Mouse (Mus musculus) brain, adult 2 months (tissue): Measurements from ENCODE around the gene Lrrc74a.

Experiments
- DNase-seq: peaks from one replicate; pipeline ENCODE4 v3.0.0; 2011; ENCODE audit warnings: low read depth, low spot score

Lrrc74a gene

DNA sequence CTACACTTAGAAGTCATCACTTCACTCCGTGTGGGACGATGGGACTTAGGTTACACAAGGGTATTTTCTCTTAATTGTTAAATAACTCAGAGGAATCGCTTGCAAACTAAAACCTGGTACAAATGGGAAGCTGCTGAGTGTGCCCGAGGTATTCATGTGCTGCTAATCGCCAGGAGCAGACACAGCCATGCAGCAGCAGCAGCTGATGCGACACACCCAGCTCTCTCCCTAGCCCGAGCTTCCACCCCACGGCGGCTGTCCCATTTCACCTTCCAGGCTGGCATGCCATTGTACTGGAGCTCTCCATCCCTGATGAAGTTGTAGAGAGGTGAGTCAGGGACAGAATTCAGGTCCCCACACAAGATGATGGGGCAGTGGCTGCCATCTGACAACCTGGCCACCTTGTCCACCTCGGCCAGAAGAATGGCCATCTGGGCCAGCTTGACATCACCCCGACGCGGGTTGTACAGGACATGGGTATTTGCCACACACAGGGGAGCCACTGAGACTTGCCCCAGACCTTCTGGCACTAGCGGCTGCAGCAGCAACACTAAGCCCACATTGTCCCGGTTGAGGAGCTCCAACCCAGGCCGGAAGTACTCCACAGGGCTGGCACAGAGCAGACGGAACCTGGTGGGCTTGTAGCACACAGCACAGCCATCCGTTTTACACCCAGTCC, 14.1 kb upstream of the Lrrc74a start:
- DNase-seq, result peak; percentile 86

DNA sequence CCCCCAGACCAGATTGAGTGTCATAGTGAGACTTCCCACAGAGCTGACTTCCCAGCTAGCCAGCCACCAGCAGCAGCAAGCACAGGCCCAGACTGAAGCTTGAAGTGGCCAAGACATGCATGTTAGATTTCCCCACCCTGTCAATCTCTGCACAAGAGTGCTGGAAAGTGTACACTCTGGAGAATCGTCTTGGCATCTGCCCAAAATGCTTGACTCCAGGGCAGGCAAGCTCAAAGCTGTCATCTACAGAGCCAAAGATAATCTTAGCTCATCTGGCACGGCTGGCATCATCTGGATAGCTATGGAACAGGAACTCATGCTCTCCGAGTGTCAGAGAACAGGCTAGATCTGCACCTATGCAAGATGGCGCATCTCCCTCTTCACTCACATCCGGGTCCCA, 12.7 kb upstream of the Lrrc74a start:
- peak; percentile 24 for DNase-seq

DNA sequence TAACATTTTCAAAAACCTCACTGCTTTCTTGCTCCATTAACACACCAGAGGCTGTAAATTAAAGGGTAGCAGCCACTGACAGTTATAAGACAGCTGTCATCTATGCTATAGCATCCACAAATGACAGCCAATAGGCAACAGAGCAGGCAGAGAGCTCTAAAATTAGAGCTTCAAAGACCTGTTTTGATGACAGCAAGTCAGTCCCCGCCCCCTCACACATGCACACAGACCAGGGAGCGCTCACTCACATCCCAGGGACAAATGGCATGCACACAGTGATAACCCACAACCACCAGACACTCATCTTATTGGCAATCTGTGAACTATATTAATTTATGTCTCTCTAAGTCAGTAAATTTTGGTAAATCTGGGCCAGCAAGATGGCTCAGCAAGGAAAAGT, 9.9 kb upstream of the Lrrc74a start:
- DNase-seq, result peak; percentile 48

DNA sequence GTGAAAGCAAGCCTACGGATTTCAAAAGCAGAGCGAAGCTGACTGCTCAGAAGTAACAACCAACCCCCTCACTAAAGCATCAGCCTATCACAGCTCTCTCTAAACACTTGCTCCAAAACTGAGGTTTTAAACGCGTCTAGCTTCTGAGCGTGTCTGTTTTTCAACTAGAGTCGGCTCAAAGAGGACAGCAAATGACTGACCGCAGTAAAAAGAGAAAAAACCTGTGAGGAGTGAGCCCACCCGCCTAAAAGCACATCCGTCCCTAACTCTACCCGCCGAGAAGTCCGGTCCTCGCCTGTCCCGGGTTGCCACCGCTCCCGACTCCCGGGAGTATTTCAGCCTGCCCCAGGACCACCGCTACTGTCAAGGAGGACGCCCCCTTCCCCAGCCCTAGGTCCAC, 8.5 kb upstream of the Lrrc74a start:
- DNase-seq, result peak; percentile 81

DNA sequence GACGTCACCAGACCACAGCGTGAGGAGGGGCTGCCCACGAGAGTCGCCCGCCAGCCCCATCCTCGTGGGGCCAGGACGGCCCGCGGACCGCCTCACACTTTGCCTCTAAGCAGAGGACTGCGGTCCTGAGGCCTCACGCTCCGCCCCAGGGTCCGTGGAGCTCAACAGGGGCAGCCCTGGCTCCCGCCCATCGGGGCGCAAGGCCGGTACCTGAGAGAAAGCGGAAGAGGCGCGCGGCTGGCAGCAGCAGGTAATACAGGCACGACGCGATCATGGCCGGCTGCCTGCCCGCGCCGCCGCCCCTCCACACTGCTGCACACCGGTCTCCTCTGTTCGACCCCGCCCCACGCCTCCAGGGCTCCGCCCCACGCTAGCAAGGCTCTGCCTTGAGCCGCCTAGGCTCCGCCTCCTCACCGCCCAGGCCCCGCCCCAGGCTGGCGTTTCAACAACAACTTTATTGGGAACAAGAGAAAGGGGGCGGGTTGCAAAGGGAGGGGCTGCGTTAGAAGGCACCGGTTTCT, 8.0 kb upstream of the Lrrc74a start, which contains the start of gene Angel1:
Angel1 (minus strand) TSS at position 341 of the 521 bp plus-strand sequence.
- DNase-seq, result peak; percentile 98

DNA sequence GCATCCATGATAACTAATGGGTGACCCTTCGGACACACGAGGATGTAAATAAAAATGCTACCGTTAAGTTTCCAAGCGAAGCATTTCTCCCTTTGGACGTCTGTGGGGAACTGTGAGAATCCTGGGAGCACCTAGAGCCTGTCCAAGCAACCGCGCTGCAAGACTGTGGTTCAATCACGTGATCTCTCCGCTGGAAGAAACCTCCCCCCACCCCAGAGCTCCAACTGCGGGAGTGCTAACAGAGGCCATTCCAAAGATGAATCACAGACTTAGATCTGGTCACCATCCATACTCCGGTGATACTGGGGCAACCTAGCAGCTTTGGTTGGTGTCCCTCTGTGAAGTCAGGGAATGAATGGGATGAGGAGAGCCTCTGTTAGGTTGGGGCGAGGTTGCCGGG, 26.9 kb downstream of the Lrrc74a start:
- DNase-seq, result no peak

DNA sequence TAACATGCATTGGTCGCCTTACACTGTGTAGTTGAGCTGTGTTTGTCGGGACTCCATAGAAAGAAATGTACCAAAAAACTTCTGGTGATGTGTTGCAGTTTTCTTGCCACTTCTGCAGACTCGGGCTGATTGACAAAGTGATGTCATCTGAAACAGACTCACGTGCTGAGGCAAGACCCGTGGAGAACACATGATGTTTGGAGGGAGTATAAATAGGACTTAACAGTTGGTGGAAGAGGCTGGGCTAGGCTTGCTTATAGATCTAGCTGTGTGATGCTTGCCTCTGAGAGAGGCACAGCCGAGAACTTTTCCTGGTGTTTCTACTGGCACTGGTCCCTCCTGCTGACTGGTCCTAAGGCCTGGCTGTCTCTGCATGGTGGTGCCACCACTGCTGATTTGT, 29.9 kb downstream of the Lrrc74a start:
- DNase-seq, result peak; percentile 32

DNA sequence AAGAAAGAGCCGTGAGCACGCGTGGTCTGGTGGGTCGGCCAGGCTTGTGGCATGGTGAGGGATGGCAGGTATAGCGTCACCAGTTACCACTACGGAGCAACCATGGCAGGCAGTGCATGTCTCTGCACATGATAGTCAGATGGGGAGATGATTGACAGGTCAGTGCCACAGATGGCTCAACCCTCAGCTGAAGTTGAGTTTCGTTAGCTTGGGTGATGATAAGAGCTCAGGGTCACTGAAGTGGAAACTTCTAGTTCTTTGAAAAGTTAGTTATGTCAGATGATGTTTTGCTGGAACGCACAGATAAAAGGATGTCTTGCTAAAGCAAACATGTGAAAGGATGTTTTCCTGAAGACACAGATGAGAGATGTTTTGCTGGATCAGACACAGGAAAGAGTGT, 32.3 kb downstream of the Lrrc74a start:
- DNase-seq, result no peak

DNA sequence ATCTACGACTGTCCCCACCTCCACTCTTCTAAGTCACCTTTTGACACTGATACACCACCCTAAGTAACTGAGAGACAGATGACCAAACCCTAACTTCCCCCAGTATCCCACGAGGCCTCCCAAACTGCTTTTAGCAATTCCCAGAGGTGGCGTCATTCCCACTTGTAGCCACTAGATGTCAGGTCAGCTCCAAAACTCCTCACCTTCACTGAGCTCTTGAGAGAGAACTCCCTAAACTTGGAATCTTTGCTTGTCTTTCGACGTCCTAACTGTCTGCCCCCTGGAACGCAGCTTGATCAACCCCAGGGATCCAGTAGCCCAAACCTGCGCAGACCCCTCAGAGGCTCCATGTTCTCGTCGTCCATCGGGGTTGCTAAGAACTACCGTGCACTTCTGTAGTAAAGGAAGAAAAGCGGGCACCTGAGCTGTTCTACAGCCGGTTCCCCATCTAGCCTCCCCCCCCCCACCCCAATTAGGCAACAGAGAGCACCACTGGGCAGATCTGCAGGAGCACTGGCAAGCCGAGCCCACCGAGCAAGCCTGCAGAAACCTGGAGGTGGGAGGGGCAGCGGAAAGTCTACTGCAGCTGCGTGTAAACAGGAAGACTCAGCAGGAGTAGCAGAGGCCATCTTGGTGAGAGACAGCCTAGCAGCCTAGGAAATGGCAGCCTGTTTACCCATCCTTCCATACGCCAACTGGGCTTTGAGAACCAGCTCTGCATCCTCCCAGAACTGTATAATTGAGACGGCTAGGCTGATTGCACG, 33.9 kb downstream of the Lrrc74a start:
- DNase-seq, result peak; percentile 89

DNA sequence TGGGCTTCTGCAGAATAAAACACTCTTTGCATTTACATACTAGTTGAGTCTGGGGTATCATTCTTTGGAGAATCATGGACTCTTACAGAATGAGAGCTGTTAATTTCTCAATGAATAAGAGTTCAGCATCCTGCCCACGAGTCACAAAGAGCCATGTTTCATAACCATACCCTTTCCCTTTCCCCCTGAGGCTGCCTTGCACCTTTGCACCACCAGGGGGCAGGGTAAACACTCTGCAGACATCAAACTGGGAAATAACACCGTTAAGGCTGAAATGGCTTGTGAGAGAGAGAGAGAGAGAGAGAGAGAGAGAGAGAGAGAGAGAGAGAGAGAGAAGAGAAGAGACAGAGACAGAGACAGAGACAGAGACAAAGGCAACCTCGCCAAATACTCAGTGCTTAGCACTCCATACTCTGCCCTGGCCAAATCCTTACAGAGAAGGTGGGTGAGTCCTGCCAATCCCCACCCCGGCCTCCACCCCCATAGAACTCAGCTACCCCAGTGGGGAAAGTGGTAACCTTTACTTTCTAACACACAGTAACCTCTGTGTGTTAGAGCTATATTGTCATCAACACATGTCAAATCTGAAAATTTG, 34.9 kb downstream of the Lrrc74a start:
- DNase-seq, result peak; percentile 90

DNA sequence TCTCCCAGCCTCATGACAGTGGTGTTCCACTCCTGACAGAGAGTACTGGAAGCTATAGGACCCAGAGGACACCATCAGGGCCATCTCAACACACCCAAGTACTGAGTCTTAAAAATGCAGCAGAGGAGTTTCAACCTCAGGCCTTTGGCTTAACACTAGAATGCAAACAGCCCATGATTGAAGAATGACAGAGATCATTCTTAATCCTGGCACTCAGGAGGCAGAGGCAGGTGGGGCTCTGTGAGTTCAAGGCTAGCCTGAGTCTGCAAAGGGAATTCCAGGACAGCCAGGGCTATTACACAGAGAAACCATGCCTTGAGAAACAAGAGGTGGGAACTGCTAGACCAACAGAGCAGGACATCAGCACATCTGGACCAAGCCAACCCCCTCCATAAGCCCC, 35.6 kb downstream of the Lrrc74a start:
- no peak for DNase-seq

DNA sequence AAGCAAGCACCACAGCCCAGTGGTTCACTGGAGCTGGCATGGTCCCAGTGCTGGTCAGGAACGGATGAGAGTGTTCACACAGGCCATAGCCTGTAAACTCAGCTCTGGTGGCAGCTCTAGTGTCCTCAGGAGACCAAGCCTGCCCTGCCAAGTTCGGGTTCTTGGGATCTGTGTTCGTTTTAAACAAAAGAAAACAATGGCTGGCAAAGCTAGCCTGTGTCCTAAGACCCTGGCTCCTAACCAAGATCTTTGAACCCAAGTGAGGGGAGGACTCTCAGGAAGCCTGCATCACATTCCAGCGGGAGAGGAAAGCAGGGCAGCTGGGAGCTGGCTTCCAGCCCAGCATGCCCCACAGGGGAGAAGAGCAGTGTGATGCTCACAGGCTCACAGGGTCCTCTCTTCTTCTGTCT, 36.1 kb downstream of the Lrrc74a start:
- peak; percentile 74 for DNase-seq

DNA sequence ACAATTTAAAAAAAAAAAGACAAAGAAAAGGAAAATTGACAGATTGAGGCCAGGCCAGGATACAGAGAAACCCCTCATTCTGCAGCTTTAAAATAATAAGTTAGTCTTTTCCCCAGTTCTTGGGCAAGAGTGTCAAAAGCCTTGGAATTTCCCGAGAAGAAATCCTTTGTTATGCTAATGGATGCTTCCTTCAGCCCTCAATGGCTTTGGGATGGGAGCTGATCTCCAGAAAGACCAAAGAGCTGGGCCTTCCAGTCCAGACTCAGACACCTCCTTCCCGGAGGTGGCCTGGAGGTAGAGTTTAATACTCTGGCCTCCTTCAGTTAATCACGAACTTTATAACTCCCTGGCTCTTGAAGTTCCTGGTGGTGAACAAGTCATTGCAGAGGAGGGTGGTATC, 36.8 kb downstream of the Lrrc74a start:
- DNase-seq, result no peak

DNA sequence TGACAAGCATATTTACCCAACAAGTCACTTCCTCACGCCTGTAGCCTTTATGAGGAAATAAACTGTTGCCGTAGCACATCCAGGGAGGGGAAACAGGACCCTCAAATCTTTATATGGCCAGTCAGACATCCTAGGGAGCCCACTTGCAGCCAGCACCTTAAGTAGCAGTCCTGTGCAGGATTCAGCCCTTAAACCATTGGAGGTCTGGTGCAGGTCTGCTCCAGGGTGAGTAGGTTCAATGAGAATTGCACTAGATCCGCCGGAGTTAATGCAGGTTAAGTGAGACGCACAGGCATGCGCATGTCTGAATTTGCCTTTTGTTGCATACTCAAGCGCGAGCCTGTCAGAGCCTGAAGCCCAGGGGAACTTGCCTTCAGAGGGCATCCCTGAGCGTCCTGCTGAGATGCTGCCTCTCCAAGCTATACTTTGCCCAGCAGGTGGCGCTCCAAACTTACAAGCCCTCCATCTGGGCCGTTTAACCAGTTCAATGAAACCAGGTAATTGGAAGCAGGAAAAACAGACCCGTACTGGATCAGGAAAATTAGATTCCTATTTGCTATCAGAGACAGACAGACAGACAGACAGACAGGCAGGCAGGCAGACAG, 37.8 kb downstream of the Lrrc74a start:
- peak; percentile 97 for DNase-seq

DNA sequence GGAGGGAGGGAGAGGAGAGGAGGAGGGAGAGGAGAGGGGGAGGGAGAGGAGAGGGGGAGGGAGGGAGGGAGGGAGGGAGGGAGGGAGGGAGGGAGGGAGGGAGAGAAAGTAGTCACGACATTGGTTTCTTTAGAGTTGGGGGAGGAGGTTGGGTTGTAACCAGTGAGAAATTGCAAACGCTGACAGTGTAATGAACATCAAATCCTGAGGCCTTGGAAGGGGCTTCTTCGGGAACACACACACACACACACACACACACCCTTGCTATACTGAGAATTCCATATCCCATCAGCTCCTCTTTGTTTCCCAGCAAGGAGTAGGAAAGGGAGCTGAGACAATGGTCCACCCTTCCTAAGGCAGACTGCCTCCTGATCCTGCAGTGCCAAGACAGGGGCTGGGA, 38.4 kb downstream of the Lrrc74a start:
- no peak for DNase-seq

DNA sequence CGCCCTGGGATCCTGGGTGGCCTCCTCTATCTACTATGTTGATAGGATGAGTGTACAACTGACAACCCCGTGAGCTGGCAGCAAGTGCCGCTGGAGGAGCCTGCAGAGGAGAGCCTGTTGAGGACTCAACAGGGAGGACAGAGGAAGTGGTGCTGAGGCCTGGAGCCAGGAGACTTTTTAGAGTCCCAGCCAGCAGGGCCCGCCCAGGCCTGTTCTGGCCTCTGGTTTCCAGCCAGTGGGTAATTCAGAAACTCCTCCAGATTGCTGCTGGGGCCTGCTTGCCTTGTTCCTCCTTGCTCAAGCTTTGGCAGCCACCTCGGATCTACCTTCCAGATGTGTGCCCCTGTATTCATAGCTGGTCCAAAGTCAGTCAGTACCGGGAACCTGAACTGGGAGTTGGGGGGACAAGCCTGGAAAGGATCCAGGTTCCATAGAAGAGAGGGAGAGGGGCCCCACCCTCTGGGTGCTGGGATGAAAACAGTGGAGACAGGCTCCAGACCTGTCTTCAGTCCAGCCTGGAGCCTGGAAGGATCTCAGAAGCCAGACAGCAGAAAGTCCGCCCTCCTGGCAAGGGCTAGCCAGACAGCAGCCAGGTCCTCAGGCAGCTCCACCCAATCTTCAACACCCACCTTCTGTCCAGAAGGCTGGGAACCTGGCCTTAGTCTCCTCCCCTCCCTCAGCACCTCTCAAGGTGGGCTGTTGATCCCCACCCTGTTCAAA, 41.6 kb downstream of the Lrrc74a start:
- peak; percentile 25 for DNase-seq

DNA sequence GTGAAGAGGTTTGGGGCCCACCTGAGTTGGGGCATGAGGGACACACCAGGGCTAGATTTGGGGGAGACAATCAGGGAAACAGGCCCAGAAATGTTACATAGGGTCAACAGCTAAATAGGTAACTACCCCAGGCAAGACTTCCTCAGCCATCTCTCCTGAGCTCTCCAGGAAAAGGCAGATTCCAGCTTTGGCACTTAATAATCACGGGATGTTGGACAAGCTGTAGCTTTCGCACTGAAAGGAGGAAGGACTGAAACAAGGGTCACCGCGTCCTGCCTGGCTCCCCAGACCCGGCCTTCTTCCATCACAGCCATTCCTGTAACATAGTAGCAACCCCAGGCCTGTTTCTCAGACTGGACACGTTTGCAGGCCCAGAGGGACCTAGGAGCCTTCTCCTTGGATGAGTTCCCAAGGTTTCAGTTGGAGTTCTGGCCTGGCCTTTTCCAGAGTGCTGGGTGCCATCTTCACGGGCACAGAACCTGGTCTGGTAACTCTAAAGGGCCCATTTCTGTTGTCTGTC, 42.2 kb downstream of the Lrrc74a start:
- DNase-seq, result no peak

DNA sequence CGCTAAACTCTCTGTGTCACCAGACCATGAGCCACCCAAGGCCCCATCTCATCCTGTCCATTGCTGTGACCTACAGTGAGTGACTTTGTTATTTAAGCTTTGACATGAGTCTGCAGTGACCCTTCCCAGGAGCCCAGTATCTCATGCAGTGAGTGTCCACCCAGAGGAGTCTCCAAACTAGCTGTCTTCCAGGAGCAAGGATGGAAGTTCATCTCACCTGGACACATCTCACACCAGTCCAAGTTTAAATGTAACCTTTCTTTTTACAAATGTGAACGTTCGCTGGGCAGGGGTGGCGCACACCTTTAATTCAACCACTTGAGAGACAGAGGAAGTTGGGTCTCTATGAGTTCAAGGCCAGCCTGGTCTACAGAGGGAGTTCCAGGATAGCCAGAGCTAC, 44.4 kb downstream of the Lrrc74a start:
- no peak for DNase-seq

DNA sequence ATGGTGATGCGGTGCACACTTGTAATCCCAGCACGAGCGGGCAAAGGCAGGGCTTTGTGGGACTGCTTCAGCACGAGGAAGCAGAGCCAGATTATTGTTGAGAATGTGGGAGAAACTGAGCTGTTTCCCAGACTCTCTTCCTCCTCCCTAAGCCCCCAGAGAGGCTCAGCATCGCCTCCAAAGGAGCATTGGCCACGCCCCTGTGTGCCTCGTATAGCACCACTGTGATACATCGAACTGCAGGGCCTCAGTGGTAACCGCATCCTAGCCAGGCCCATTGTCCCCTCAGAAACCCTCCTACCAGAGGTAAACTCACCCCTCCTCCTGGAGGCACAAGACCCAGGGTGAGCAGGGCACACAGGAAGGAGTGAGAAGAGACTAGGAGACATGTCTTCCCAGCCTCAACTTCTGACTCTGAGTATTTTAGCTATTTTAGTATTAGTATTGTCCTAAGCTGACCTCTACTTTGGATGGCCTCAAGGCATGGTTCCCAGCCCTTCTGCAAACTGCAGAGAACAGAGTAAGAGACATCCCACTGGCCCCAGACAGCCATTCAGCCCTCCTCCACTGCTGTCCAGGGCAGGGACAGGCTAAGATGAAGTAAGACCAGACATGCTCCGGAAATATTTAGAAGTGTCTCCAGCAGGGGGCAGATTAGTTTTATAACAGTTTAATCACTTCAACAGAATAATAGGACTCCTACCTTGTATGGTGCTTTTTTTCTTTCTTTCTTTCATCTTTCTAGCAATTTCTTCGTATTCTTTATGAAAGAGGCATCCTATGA, 45.2 kb downstream of the Lrrc74a start:
- DNase-seq, result peak; percentile 65

DNA sequence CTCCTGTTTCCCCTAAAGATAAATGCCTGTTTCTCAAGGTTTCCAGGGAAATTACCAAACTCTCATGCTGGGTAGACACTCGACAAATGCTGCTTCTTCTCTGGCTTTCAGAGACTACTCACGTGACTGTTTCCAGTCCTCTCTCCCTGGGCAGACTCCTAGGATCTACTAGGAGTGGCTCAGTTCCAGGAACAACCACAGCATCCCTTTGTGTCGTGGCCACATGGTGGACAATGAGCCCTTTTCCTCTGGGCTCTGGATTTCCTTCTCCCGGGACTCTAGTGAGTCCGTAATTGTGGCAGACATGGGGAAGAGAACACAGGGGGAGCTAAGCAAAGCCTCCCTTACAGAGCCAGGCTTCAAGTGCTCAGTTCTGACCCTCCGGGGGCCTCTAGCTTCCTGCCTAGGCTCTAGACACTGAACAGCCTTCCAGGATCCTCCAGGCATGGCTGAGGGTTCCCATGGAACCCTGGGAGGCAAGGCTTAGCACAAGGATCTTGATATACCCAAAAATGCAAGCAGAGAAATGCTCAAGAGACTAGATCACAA, 47.6 kb downstream of the Lrrc74a start:
- DNase-seq, result peak; percentile 87
